20 mouse cellular contexts compared by ENCODE assay signal in the genomic region with DNA sequence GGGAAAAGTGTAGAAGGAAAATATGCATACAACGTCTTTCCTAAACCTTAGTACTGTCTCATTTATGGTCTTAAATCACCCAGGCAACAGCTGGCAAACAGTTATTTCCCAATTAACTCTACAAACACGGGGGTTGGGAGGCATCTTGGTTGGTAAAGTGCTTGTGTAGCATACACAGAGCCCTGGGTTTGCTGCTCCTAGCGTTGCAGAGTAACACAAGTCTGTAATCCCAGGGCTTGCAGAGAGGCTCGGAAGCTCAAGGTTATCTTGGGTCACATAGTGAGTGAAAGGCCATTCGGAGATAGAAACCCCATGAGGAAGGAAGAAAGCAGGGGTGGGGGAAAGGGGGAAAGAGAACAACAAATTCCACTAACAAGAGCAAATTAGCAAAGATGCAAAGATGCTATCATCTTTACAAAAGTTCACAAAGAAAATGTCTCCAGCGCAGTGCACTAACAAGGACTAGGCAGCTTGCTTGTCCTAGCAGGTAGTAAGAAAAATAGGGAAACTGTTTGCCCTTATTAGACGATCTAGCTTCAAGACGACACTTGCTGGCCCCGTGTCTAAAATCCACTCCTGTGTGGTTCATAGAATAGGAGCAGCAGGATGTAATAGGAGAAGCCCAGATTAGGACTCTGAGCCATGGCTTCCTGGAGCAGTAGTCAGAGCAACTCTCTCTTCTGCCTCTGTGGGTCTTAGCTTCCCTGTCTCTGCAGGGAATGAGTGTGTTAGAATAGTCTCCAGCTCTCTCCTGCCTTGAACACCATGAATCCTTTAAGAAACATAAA. TPM values are rescaled to one million over a fixed set of nuclear protein-coding genes. Genes with fewer than 3 reads are reported as not detected.
DNase-seq lines count a peak whose midpoint lies in the region; ATAC-seq and TF ChIP-seq lines count a peak whose summit lies in the region.
"Had no signal": no experiment of that assay in that cellular context is flagged by ENCODE, and none has a peak within 500 bp of the region (broad histone marks: within the 10 kb centered on the region; RNA-seq: fewer than 3 reads in every experiment).

No protein-coding gene starts in this region.

- H3K27ac ChIP-seq in heart, embryonic 14.5 days (replicated peaks in 1 of 2; ENCODE audit: control insufficient read depth in 1 of 2, insufficient read depth in 1 of 2, low read depth in 2 of 2, low read length in 2 of 2) = 0 out of 4 replicates have a peak overlapping the region, but pooled peaks of 1 of the 2 experiments have one; percentile 6
- no peak overlapping the region for H3K27ac ChIP-seq in midbrain, postnatal 0 days (ENCODE audit: low read depth, low read length)
- no peak overlapping the region for H3K27ac ChIP-seq in midbrain, embryonic 10.5 days (replicated peaks)
- H3K27ac ChIP-seq: heart, embryonic 15.5 days; intestine, embryonic 15.5 days; kidney, postnatal 0 days; left cerebral cortex, adult 2 months; limb, embryonic 12.5 days had no signal

- no peak for ATAC-seq in heart, embryonic 14.5 days (ENCODE audit: insufficient number of reproducible peaks, insufficient read depth, low FRiP score, low read depth)
- ATAC-seq in midbrain, postnatal 0 days (ENCODE audit: low FRiP score) = no peak
- peak; percentile 13; the same call in 1 of the 2 replicates for ATAC-seq in common myeloid progenitor, adult 5-6 weeks (replicated peaks; ENCODE audit: low read depth, poor library complexity, severe bottlenecking)
- ATAC-seq: forebrain, embryonic 14.5 days; intestine, embryonic 15.5 days had no signal

- 0 out of 2 replicates have a peak overlapping the region, but pooled peaks have one; percentile 11 for H3K9ac ChIP-seq in heart, embryonic 14.5 days (ENCODE audit: low read length)
- no peak overlapping the region for H3K9ac ChIP-seq in midbrain, postnatal 0 days (replicated peaks; ENCODE audit: low read length, poor library complexity, severe bottlenecking)
- H3K9ac ChIP-seq: heart, embryonic 15.5 days; intestine, embryonic 15.5 days; limb, embryonic 12.5 days had no signal

- peaks cover 20 to 34% of the 10 kb centered on the region in 2 experiments for H3K4me1 ChIP-seq in heart, embryonic 14.5 days (ENCODE audit: control insufficient read depth in 2 of 2, insufficient read depth in 2 of 2, low read length in 2 of 2)
- H3K4me1 ChIP-seq in midbrain, postnatal 0 days (ENCODE audit: insufficient read depth, low read length) = no peaks in the 10 kb centered on the region
- H3K4me1 ChIP-seq in midbrain, embryonic 10.5 days = peaks cover 9% of the 10 kb centered on the region; the same call in 1 of the 2 replicates
- H3K4me1 ChIP-seq: intestine, embryonic 15.5 days had no signal

- H3K36me3 ChIP-seq in heart, embryonic 14.5 days (ENCODE audit: control insufficient read depth, insufficient read depth, low read length) = peaks cover 30% of the 10 kb centered on the region
- H3K36me3 ChIP-seq in midbrain, postnatal 0 days (ENCODE audit: insufficient read depth, low read length) = peaks cover 15% of the 10 kb centered on the region
- H3K36me3 ChIP-seq in midbrain, embryonic 10.5 days = peaks cover 29% of the 10 kb centered on the region
- H3K36me3 ChIP-seq: intestine, embryonic 15.5 days had no signal

- H3K4me2 ChIP-seq in heart, embryonic 14.5 days (ENCODE audit: low read length) = 0 out of 2 replicates have a peak overlapping the region, but pooled peaks have one; percentile 18
- no peak overlapping the region for H3K4me2 ChIP-seq in midbrain, postnatal 0 days (ENCODE audit: low read depth, low read length, poor library complexity, severe bottlenecking)
- H3K4me2 ChIP-seq: heart, embryonic 15.5 days; intestine, embryonic 15.5 days; limb, embryonic 12.5 days had no signal

- H3K9me3 ChIP-seq in heart, embryonic 14.5 days (ENCODE audit: control insufficient read depth, low read length) = no peaks in the 10 kb centered on the region
- H3K9me3 ChIP-seq in midbrain, postnatal 0 days (ENCODE audit: low read length) = no peaks in the 10 kb centered on the region
- H3K9me3 ChIP-seq in midbrain, embryonic 10.5 days (replicated peaks) = no peaks in the 10 kb centered on the region
- H3K9me3 ChIP-seq: heart, embryonic 15.5 days; intestine, embryonic 15.5 days; limb, embryonic 12.5 days had no signal

- intact Hi-C loops in heart, postnatal 36 days (cut with DNase I) = no loop called here

- no peak for DNase-seq in heart, postnatal 36 days
- DNase-seq in midbrain, postnatal 0 days (ENCODE audit: low spot score) = peak; percentile 31
- DNase-seq in midbrain, embryonic 10.5 days (ENCODE audit: low spot score) = no peak
- DNase-seq in right cerebral cortex, postnatal 14 days = no peak
- DNase-seq in spleen, postnatal 36 days (ENCODE audit: low spot score in 2 of 2) = no peak
- DNase-seq: cerebellum, adult 11-12 months; cerebellum, postnatal 36 days; lung, adult 18-20 months; lung, postnatal 36 days; midbrain, embryonic 14.5 days; right cerebral cortex, postnatal 4 days; thymus, adult 2 months had no signal

- 18% methylated on average over 9 of the region's 9 CpGs for WGBS in heart, embryonic 14.5 days
- WGBS in midbrain, postnatal 0 days = 56% methylated on average over 9 of the region's 9 CpGs
- WGBS in midbrain, embryonic 10.5 days = 67% methylated on average over 9 of the region's 9 CpGs

- H3K27me3 ChIP-seq in heart, embryonic 14.5 days (ENCODE audit: control insufficient read depth, insufficient read depth, low read length) = no peaks in the 10 kb centered on the region
- no peaks in the 10 kb centered on the region for H3K27me3 ChIP-seq in midbrain, postnatal 0 days (ENCODE audit: insufficient read depth, low read length)
- H3K27me3 ChIP-seq in midbrain, embryonic 10.5 days (ENCODE audit: low read depth, poor library complexity, severe bottlenecking) = no peaks in the 10 kb centered on the region
- H3K27me3 ChIP-seq: heart, embryonic 15.5 days; intestine, embryonic 15.5 days; limb, embryonic 12.5 days had no signal

- no peak overlapping the region for H3K4me3 ChIP-seq in heart, embryonic 14.5 days (ENCODE audit: control insufficient read depth in 1 of 2, insufficient read depth in 1 of 2, low read depth in 1 of 2, low read length in 2 of 2)
- H3K4me3 ChIP-seq in midbrain, postnatal 0 days (ENCODE audit: low read depth, low read length) = no peak overlapping the region
- no peak overlapping the region for H3K4me3 ChIP-seq in midbrain, embryonic 10.5 days
- H3K4me3 ChIP-seq: heart, embryonic 15.5 days; intestine, embryonic 15.5 days; left cerebral cortex, adult 2 months; limb, embryonic 12.5 days had no signal

- no peak for TF ChIP-seq CTCF in midbrain, postnatal 0 days (IDR thresholded peaks at IDR 0.05)

RNA-seq across cellular contexts. Expression of gene Pank1, which starts 37.3 kb away (rescaled TPM):
- polyA plus RNA-seq in heart, embryonic 14.5 days (2014; fragmentation: Nextera tagmentation; extraction: Ambion mirVana) = 17.5 and 19.4 TPM in 2 replicates
- total RNA-seq in heart, postnatal 36 days (2021) = 10 to 100 TPM; 51.7 to 56.2 TPM
- 13.9 and 15.8 TPM in 2 replicates for total RNA-seq in midbrain, postnatal 0 days (2014; rRNA removed)
- 6.5 and 6.6 TPM in 2 replicates for polyA plus RNA-seq in midbrain, postnatal 0 days (2015; fragmentation: Nextera tagmentation; extraction: Ambion mirVana)
- 6.3 and 6.5 TPM in 2 replicates for polyA plus RNA-seq in midbrain, embryonic 10.5 days (2016; fragmentation: Nextera tagmentation; extraction: Ambion mirVana)
- 13.1 and 15.7 TPM in 2 replicates for total RNA-seq in common myeloid progenitor, adult 5-6 weeks (2017)
